Mouse (Mus musculus) heart, adult 8-10 months (tissue): ENCODE measurements around the gene Hk3. TPM values are rescaled to one million over a fixed set of nuclear protein-coding genes. Genes with fewer than 3 reads are reported as not detected.

Source experiments
- total RNA-seq, 4 experiments: library from RNA; stranded (reverse); gene quantifications; 2 replicates each; pipeline ENCODE4 v1.2.4; 2022

Gene Hk3
- total RNA-seq, 4 experiments from 2014 or later: 0.83 to 1.1 (median 0.85) TPM

Other genes starting within 250 kb of the Hk3 start
- not detected for gene Eif4e1b, start 237.4 kb downstream of the Hk3 start, total RNA-seq
- 10 to 100 TPM; 14.0 to 24.3 (median 18.1) TPM for gene Tspan17, start 232.0 kb downstream of the Hk3 start, total RNA-seq
- gene Unc5a, start 72.0 kb downstream of the Hk3 start, total RNA-seq: 1 to 10 TPM in 2 of 4 experiments, under 1 TPM in 2; 0.80 to 1.7 (median 0.98) TPM
- gene Uimc1, start 78.9 kb upstream of the Hk3 start, total RNA-seq: 10 to 100 TPM; 15.6 to 21.3 (median 20.1) TPM
- gene Zfp346, start 83.9 kb upstream of the Hk3 start, total RNA-seq: 10 to 100 TPM; 17.6 to 31.3 (median 22.5) TPM
- gene Gm17617, start 112.2 kb upstream of the Hk3 start, total RNA-seq: not detected
- under 1 TPM in 3 of 4 experiments, not detected in 1; 0.16 to 0.29 (median 0.28) TPM for gene Fgfr4, start 131.3 kb upstream of the Hk3 start, total RNA-seq
- 10 to 100 TPM; 47.2 to 55.1 (median 51.9) TPM for gene Nsd1, start 188.4 kb upstream of the Hk3 start, total RNA-seq